Mouse (Mus musculus) G1E (cell line): ENCODE results near the gene Pik3c2a. TPM values are rescaled to one million over a fixed set of nuclear protein-coding genes. Genes with fewer than 3 reads are reported as not detected.

Experiments used
- ATAC-seq: 2 replicates; pipeline ENCODE4 v1.8.0; 2016; ENCODE audit warnings: mild to moderate bottlenecking; ENCODE audit not compliant: insufficient number of reproducible peaks, poor library complexity, low FRiP score, severe bottlenecking; ENCODE audit errors: extremely low read depth
- DNase-seq: peaks from one replicate; pipeline ENCODE4 v3.0.0; 2012; ENCODE audit warnings: low spot score
- H3K27me3 ChIP-seq: 2 replicates; pipeline ENCODE4 v1.6.1; 2012; ENCODE audit warnings: mild to moderate bottlenecking, low read length, inconsistent platforms; ENCODE audit not compliant: insufficient read depth
- H3K36me3 ChIP-seq: replicated peaks from 2 replicates; pipeline ENCODE3; 2012; ENCODE audit warnings: mild to moderate bottlenecking, inconsistent platforms
- H3K4me1 ChIP-seq: 2 replicates; pipeline ENCODE4 v1.6.1; 2012; ENCODE audit warnings: low read depth, low read length, inconsistent platforms, mixed read lengths; ENCODE audit not compliant: insufficient read depth
- H3K4me3 ChIP-seq: 2 replicates; pipeline ENCODE4 v1.5.1; 2012; ENCODE audit warnings: low read depth, mild to moderate bottlenecking, inconsistent platforms, low read length, moderate library complexity, mixed read lengths
- H3K9me3 ChIP-seq: replicated peaks from 2 replicates; pipeline ENCODE4 v1.6.1; 2012; ENCODE audit warnings: inconsistent platforms
- CTCF ChIP-seq: IDR thresholded peaks from 2 replicates; pipeline ENCODE4 v1.5.1; 2012; ENCODE audit warnings: low read depth, low read length, inconsistent platforms, mixed read lengths
- GATA1 ChIP-seq: IDR thresholded peaks from 2 replicates; pipeline ENCODE4 v1.6.1; 2012; ENCODE audit warnings: borderline replicate concordance, low read length, inconsistent platforms, mixed read lengths
- GATA2 ChIP-seq: IDR thresholded peaks from 2 replicates; pipeline ENCODE4 v1.6.1; 2012; ENCODE audit warnings: low read depth, low read length, inconsistent platforms, borderline replicate concordance
- POLR2AphosphoS5 ChIP-seq: IDR thresholded peaks from 2 replicates; pipeline ENCODE4 v1.6.1; 2012; ENCODE audit warnings: low read depth, low read length, inconsistent platforms; ENCODE audit not compliant: insufficient replicate concordance
- TAL1 ChIP-seq: conservative IDR thresholded peaks from 2 replicates; pipeline ENCODE4 v1.6.1; 2012; ENCODE audit warnings: low read depth, low read length, inconsistent platforms, mixed read lengths
- polyA plus RNA-seq: library from polyadenylated mRNA; stranded (reverse); fragments of >175 nt; gene quantifications from 2 replicates; pipeline ENCODE4 v1.2.3, GENCODE M21; 2012
- total RNA-seq, 2 experiments: library from RNA; stranded (forward) in 1 of 2; stranded (reverse) in 1 of 2; fragments of 200-1000 nt in 1 of 2; fragments of >200 nt in 1 of 2; fragmentation: Nextera tagmentation in 1 of 2; gene quantifications; 2 replicates each; pipeline ENCODE4 v1.2.3; 2014 to 2017

Pik3c2a gene
- total RNA-seq (2014; fragmentation: Nextera tagmentation) (43.5 and 45.9 TPM in 2 replicates), total RNA-seq (2017) (16.3 and 19.6 TPM in 2 replicates), polyA plus RNA-seq (0.51 and 0.69 TPM in 2 replicates)

- DNase-seq (peak; percentile 90), ATAC-seq (peak; percentile 99)
- no peak for TF ChIP-seq POLR2AphosphoS5
- no peak for TF ChIP-seq GATA1
- TF ChIP-seq CTCF: no peak
- TF ChIP-seq GATA2: no peak
- no peak for TF ChIP-seq TAL1
- Histone ChIP-seq H3K4me3 (peak within 1 kb of the TSS; percentile 87), H3K27me3 (peaks cover 12% of the 10 kb centered on the region), H3K4me1 (peaks cover 21% of the 10 kb centered on the region), H3K36me3 (peaks cover 2% of the 10 kb centered on the region), H3K9me3 (no peaks in the 10 kb centered on the region)
Observed at GRCm38 (mm10) chr7:116443004-116443696, at the start of gene Pik3c2a. TSS of gene Pik3c2a (minus strand) at chr7:116443449.

- TF ChIP-seq GATA2: no peak
- TF ChIP-seq TAL1: no peak
- no peak for TF ChIP-seq POLR2AphosphoS5
- no peak for TF ChIP-seq CTCF
- TF ChIP-seq GATA1: no peak
- Histone ChIP-seq H3K9me3 (peaks cover 3% of the 10 kb centered on the region), H3K36me3 (no peaks in the 10 kb centered on the region), H3K27me3 (no peaks in the 10 kb centered on the region), H3K4me3 (no peak overlapping the region), H3K4me1 (peaks cover 6% of the 10 kb centered on the region)
- DNase-seq (no peak), ATAC-seq (no peak)
Observed at GRCm38 (mm10) chr7:116491113-116491512, 47.9 kb upstream of the Pik3c2a start.

- ATAC-seq: peak; percentile 55; the same call in 1 of the 2 replicates
Observed at GRCm38 (mm10) chr7:116485062-116485601, 41.9 kb upstream of the Pik3c2a start.

GRCm38 (mm10) chr7:116484213-116484612 lies 41.0 kb upstream of the Pik3c2a start:
- no peaks in the 10 kb centered on the region for H3K9me3 ChIP-seq
- DNase-seq (no peak), ATAC-seq (no peak)
- H3K36me3 ChIP-seq: no peaks in the 10 kb centered on the region
- no peaks in the 10 kb centered on the region for H3K27me3 ChIP-seq
- no peak overlapping the region for H3K4me3 ChIP-seq
- H3K4me1 ChIP-seq: peaks cover 11% of the 10 kb centered on the region
- no peak for TF ChIP-seq TAL1

More at GRCm38 (mm10) chr7:116485062-116485601, 41.9 kb upstream of the Pik3c2a start:
- Histone ChIP-seq H3K4me3 (no peak overlapping the region), H3K36me3 (no peaks in the 10 kb centered on the region), H3K9me3 (no peaks in the 10 kb centered on the region), H3K4me1 (peaks cover 11% of the 10 kb centered on the region), H3K27me3 (no peaks in the 10 kb centered on the region)
- no peak for DNase-seq
- TF ChIP-seq GATA1: no peak
- no peak for TF ChIP-seq TAL1
- no peak for TF ChIP-seq POLR2AphosphoS5
- TF ChIP-seq GATA2: no peak
- TF ChIP-seq CTCF: no peak

GRCm38 (mm10) chr7:116483782-116484181 lies 40.5 kb upstream of the Pik3c2a start:
- Histone ChIP-seq H3K36me3 (no peaks in the 10 kb centered on the region), H3K4me3 (no peak overlapping the region), H3K27me3 (no peaks in the 10 kb centered on the region), H3K4me1 (peaks cover 11% of the 10 kb centered on the region), H3K9me3 (no peaks in the 10 kb centered on the region)
- DNase-seq: no peak
- ATAC-seq: no peak
- TF ChIP-seq GATA2: no peak
- TF ChIP-seq POLR2AphosphoS5: no peak
- no peak for TF ChIP-seq CTCF
- no peak for TF ChIP-seq GATA1
- no peak for TF ChIP-seq TAL1

GRCm38 (mm10) chr7:116483106-116483505 lies 39.9 kb upstream of the Pik3c2a start:
- DNase-seq: no peak
- Histone ChIP-seq H3K27me3 (no peaks in the 10 kb centered on the region), H3K9me3 (no peaks in the 10 kb centered on the region), H3K4me3 (no peak overlapping the region), H3K4me1 (peaks cover 11% of the 10 kb centered on the region), H3K36me3 (no peaks in the 10 kb centered on the region)
- ATAC-seq: no peak
- TF ChIP-seq POLR2AphosphoS5 (no peak), GATA2 (no peak), CTCF (no peak), TAL1 (no peak), GATA1 (no peak)

- Histone ChIP-seq H3K27me3 (peaks cover 8% of the 10 kb centered on the region), H3K4me1 (no peaks in the 10 kb centered on the region), H3K4me3 (no peak overlapping the region), H3K36me3 (no peaks in the 10 kb centered on the region), H3K9me3 (no peaks in the 10 kb centered on the region)
- ATAC-seq (no peak), DNase-seq (no peak)
- no peak for TF ChIP-seq GATA2
- no peak for TF ChIP-seq TAL1
- no peak for TF ChIP-seq GATA1
Observed at GRCm38 (mm10) chr7:116476264-116476663, 33.0 kb upstream of the Pik3c2a start.
